Mouse (Mus musculus): ENCODE measurements around the gene Fibp. TPM values are rescaled to one million over a fixed set of nuclear protein-coding genes. Genes with fewer than 3 reads are reported as not detected.
"Not testable (repeated sequence)": the region's sequence is repeated elsewhere in the genome, so short reads cannot be mapped to it uniquely, and the experiment has no call there.

Fibp gene
- total RNA-seq, 4 experiments from 2014 or later, result 95.6 to 139 (median 110) TPM

DNA sequence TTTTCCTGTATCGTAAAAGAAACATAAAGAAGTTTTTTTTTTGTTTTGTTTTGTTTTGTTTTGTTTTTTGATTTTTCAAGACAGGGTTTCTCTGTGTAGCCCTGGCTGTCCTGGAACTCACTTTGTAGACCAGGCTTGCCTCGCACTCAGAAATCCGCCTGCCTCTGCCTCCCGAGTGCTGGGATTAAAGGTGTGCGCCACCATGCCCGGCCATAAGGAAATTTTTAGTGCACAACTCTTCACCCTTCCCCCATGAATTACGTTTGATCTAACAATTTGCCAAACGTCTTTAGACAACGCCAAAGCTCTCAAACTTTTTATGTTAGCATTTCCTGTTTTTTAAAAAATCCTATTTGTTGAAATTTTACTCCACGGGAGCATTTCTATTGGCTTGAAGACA, 29.3 kb downstream of the Fibp start:
- DNase-seq, result not testable (repeated sequence)

DNA sequence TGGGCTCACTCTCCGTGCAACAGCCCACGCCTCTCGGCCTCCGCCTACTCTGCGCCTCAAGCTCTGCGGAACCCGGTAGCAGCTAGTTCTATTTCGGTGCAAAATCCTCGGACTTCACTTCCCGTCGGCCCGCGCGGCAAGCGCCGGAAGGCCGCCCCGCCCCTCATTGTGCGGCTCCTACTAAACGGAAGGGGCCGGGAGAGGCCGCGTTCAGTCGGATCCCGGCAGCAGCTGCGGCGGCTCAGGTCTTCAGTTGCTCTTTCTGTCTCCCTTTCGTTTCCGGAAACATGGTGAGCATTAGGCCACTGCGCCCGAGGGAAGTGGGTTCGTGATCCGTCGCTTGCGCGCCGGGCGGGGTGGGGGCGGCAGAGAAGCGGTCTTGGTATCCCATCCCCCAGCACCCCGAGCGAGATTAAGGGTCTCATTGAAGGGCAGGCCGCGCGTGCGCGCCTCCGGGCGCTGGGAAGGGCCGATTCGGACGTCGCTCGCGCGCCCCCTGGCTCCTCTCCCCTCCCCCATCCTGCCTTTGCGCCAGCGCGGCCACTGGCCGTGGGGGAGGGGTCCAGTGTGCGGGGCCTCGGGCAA, 30.0 kb downstream of the Fibp start, which contains the start of gene Cfl1:
TSS of gene Cfl1 (plus strand) at position 143 of the 585 bp plus-strand sequence.
- peak; percentile 94 for DNase-seq

DNA sequence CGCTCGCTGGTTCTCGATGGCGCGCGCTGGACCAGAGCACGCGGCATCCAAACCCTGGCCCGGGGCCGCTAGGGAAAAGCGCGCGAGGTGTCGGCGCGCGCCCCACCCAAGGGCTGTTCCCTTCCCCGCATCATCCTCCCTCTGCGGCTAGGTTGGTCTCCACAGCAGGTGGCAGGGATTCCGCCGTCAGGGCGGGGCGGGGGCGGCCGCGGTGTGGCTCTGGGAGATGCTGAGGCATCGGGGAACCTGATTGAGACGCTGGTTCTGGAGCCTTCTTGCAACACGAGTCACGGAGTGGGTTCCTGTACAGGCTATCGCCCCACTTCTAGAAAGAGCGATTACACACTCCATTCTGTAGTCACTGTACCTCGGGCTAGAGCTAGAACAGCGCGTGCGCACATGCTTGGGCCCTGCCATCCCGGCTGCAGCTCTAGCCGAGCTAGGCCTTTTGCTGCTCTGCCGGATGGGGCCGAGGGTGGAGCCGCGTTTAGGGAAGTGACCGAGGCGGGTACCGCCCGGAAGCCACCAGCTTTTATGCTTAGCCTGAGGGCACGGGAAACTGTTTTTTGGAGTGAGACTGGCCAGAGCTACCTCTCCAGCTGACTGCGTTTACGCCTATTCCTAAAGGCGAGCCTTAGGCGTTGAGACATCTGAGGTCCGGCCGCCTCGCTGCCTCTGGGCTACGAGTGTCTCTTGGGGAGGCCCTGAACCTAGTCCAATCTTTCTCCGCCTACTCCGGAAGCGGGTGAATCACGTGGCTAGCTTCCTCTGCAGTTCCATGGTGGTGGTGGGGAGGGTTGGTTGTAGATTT, 30.7 kb downstream of the Fibp start:
- DNase-seq, result peak; percentile 85

DNA sequence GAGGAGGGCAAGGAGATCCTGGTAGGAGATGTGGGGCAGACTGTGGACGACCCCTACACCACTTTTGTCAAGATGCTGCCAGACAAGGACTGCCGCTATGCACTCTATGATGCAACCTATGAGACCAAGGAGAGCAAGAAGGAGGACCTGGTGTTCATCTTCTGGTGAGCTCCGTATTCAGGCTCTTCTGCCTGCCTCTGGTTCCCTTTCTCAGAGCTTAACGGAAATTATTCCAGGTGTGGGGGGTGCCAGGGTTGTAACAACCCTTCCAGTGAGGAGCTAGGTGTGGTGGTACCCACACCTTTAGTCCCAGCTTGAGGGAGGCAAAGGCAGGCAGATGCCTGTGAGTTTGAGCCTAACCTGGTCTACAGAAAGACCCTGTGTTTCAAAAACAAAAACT, 32.2 kb downstream of the Fibp start:
- no peak for DNase-seq

DNA sequence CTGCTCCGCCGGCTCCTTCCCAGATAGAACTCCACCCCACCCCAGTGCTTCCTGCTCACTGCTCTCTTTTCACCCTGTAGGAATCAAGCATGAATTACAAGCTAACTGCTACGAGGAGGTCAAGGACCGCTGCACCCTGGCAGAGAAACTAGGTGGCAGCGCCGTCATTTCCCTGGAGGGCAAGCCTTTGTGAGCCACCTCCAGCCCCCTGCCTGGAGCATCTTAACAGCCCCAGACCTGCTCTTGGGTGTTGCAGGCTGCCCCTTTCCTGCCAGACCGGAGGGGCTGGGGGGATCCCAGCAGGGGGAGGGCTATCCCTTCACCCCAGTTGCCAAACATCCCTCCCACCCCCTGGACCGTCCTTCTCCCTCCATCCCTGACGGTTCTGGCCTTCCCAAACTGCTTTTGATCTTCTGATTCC, 32.9 kb downstream of the Fibp start:
- not testable (repeated sequence) for DNase-seq

DNA sequence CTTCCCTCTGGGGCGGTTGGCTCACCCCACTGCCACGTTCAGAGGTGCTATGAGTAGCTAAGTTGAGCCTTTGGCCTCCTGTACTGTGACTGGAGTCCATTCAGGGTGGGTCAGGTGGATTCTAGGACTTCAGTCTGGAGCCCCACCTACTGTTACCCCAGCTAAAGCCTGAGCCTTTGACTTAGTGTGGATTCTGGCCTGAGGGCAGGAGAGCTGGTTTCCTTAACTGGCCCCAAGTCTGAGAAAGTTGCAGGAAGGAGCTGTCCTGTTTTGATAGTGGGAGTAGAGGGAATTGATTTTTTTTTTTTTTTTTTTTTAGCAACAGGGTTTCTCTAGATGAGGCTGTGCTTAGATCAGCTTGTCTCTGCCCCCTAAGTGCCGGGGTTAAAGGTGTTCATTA, 33.9 kb downstream of the Fibp start:
- no peak for DNase-seq

DNA sequence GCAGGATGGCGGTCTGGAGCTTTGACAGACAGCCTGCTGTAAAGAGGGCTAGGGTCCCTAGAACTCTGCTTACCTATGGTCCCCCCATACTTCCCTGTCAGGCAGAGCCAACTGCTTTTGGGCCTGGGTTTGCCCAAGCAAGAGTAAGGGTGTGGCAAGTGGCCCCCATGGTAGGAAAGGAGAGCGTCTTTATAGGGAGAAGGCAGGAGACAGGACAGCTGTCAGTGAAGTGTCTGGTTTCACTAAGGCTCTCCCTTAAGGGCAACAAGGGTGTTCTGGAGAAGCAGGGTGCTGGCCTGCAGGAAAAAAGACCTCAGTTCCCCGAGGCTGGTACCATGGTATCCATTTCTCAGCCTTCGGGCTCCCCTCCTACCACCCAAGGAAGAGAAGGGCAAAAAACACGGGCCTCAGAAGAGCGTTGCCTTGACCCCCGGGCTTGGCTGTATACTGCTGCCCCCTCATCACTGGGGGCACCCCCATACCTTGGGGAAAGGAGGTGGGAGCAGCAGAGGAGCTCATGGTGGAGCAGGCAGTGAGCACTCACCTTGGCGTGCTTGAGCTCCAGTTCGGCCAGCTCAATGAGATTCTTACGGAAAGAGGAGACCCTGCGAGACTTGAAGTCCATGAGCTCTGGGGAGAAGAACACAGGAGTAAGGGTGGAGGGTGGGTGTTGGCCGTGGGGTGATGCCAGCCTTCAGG, 35.1 kb downstream of the Fibp start:
- no peak for DNase-seq

DNA sequence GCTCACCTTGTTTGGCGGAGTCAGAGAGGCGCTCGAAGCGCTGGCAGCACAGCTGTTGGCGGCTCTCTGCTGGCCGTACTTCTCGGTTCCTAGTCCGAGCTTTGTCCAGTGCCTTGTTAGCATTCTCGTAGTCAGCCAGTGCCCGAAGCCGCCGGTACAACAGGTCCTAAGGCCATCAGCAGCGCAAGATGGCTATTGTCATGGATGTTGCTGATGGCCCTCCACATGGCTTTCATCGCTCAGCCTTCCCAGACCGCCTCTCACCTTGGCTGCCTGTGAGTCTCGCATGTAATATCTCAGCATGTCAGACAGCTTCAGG, 35.6 kb downstream of the Fibp start:
- no peak for DNase-seq

DNA sequence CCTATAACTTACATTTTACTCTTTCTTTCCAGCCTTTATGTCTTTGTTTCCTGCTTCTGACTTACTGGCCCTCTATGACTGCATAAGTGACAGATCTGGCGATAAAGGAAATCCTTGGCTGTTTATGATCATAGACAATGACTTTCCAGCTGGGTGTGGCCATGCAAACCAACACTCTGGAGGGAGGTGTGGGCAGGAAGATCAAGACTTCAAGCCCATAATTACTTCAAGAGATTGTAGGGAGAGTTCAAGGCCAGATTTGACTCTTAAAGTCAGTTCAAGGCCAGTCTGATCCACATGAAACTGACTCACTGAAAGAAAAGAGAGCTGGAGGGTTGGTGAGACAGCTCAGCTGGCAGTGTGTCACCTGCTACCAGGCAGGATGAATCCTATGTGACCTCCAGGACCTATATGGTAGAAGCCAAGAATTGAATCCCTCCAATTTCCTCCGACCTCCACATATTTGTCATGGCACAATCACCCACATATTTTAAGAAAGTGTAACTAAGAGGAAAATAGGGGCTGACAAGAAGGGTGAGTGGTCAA, 40.0 kb downstream of the Fibp start:
- no peak for DNase-seq

DNA sequence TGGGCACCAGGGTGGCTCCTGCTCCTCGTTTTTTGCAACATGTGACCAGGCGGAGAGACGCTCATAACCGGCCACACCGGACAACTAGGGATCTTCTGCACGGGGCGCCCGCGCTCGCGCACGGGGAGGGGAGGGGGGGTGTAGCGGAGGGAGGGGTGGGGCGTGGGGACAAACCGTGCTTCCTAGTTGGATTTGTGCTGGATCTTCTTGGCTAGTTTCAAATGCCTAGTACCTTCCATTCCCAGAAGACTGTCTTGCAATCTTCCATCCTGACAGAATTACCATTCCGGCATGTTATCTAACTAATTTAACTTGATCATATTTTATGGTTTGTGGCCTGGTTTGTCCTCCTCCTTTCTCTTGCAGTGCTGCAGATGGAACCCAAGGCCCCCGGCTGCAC, 43.3 kb downstream of the Fibp start, which contains the start of gene 1700020D05Rik:
TSS of gene 1700020D05Rik (minus strand) at position 101 of the 400 bp plus-strand sequence.
- DNase-seq, result no peak

DNA sequence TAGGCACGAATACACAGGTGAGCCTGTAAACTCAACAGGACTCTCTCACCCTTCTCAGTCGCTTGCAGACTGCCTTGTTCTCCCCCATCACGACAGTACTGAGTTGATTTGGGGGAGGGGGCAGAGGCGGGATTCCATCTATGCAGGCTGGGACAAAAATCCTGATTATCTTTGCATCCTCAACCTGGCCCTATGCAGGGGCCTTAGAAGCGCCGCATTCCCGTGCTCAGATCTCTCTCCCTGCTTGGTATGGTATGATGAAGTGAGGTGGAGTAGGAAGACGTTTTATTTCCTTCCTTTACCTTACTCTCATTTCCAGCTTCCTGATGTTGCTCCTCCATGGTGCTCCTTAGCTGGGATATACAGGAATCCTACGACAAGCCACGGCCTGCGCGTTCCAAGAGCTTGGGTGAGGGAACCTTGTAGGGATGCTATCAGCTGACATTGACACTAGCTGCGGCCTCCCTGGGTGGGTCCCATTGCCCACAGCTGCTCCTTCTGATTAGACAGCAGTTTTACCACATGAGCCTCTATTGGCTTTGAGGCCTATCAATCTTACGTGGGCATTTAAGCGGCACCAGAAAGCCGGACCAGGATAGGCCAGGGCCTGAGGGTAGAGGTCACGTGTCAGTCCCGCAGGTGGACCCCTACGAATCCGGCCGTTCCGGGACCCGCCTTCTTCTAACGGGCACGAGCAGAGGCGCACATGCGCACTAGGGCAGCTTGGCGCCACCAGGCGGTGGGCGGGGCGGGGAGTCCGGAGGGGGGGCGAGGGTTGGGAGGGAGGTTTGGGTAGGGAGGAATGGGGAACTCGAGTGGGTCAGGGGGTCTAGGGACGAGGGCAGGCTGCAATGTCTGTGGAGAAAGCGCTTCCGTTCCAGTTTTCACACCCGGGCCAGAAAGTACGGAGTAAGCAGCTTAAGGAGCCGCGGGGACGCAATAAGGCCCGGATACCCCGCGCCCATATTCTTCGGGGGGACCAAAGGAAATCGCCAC, 49.9 kb downstream of the Fibp start, which contains the start of gene Snx32:
TSS of gene Snx32 (minus strand) at position 508 of the 996 bp plus-strand sequence.
- peak; percentile 99 for DNase-seq

DNA sequence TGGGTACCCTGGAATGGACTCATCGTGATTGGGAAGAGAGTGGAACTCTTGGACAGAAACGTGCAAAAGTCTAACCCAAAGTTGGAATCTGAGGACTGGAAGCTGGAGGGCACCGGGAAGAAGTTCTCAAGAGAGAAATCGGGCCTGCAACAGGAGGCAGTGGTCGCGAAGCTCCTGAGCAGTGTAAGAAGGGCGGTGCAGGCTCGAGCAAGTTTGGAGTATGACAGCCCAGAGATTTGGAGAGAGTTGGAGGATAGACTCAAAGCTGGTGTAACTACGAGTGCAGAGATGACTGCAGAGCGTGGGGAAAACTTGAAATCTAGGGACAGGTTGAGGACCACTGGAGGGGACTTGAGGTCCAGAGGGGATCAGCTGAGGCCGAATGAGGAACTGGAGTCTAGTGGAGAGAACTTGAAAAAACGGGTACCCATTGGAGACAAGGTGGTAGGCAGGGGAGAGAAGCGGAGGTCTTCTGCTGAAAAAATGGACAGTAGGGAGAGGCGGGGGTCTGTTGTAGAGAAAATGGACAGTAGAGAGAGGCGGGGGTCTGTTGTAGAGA, 50.7 kb downstream of the Fibp start:
- DNase-seq, result no peak

DNA sequence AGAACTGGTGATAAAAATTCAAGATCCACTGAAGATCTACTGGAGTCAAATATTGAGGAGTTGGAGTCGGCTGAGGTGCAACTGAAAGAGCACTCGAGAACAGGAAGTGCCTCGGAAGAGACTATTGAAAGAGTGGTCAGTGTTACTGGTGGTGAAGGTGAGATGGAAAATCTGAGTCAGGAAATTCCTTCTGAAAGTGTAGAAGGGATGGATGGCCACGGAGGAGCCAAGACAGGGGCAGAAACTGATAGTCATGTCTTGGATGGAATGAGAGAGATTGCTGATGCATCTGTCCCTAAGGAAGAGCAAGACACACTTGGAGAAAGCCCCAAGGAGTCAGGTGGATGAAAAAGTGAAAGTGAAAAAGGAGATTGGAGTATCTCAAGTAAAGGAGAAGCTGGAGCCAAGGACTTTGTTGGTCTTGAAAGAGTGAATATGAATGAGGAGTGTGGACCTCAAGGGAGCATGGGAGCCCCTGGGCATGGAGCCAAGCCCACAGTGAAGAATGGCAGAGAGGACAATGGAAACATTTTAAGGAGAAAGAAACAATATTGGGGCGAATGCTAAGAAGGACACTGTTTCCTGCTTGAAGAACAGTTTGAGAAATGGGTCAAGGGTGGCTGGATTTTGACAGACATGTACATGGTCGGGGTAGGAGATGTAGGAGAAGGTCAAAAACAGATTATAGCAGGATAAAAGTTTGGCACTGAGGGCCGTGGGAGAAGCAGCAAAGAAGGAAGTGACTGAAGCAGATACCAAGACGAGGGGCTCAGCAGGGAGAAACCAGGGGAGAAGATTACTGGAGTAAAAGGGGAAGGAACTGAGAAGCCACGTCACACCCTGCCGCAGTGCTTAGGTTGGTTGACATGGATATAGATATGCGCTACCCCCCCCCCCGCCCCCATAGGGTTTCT, 51.9 kb downstream of the Fibp start:
- no peak for DNase-seq

DNA sequence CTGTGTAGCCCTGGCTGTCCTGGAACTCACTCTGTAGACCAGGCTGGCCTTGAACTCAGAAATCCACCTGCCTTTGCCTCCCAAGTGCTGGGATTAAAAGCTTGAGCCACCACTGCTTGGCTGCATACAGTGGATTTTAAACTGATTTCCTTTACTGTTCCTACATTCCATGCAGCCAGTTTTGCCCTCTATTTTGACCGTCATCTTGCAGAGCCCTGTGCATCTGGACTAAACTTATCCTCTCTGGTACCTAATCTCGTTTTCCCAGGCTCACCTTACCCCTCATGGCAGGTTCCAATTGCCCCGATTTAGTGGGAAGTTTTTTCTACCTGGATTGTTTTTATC, 52.6 kb downstream of the Fibp start:
- no peak for DNase-seq

Other genes with a start within 250 kb of the Fibp start
- 10 to 100 TPM; 23.9 to 35.0 (median 29.7) TPM for gene Pacs1, start 187.5 kb upstream of the Fibp start, total RNA-seq (2022)
- gene Sf3b2, start 165.2 kb upstream of the Fibp start, total RNA-seq (2022), result 100 to 1,000 TPM; 179 to 198 (median 191) TPM
- gene Gal3st3, start 162.3 kb upstream of the Fibp start, total RNA-seq (2022), result under 1 TPM; 0.09 to 0.62 (median 0.30) TPM
- gene Catsper1, start 124.9 kb upstream of the Fibp start, total RNA-seq (2022), result not detected
- 10 to 100 TPM in 2 of 4 experiments, 1 to 10 TPM in 2; 1.2 to 14.6 (median 6.8) TPM for gene Cst6, start 111.0 kb upstream of the Fibp start, total RNA-seq (2022)
- 10 to 100 TPM; 22.2 to 26.7 (median 25.2) TPM for gene Eif1ad, start 93.9 kb upstream of the Fibp start, total RNA-seq (2022)
- gene Banf1, start 93.4 kb upstream of the Fibp start, total RNA-seq (2022), result 100 to 1,000 TPM; 130 to 147 (median 140) TPM
- 100 to 1,000 TPM in 2 of 4 experiments, 10 to 100 TPM in 2; 75.2 to 101 (median 98.6) TPM for gene Sart1, start 71.9 kb upstream of the Fibp start, total RNA-seq (2022)
- gene Tsga10ip, start 58.1 kb upstream of the Fibp start, total RNA-seq (2022), result under 1 TPM in 1 of 4 experiments, not detected in 3; 0.17 TPM
- 100 to 1,000 TPM; 272 to 295 (median 289) TPM for gene Drap1, start 35.6 kb upstream of the Fibp start, total RNA-seq (2022)
- gene AI837181, start 35.5 kb upstream of the Fibp start, total RNA-seq (2022), result 10 to 100 TPM; 52.2 to 59.2 (median 52.8) TPM
- under 1 TPM in 3 of 4 experiments, not detected in 1; 0.22 to 0.86 (median 0.56) TPM for gene Fosl1, start 13.1 kb upstream of the Fibp start, total RNA-seq (2022)
- gene Ccdc85b, start 2.7 kb upstream of the Fibp start, total RNA-seq (2022), result 10 to 100 TPM in 3 of 4 experiments, 1 to 10 TPM in 1; 8.9 to 12.4 (median 11.4) TPM
- 1 to 10 TPM; 1.1 to 2.2 (median 1.6) TPM for gene Ctsw, start 7.9 kb downstream of the Fibp start, total RNA-seq (2022)
- 100 to 1,000 TPM in 2 of 4 experiments, 10 to 100 TPM in 2; 64.9 to 173 (median 105) TPM for gene Efemp2, start 13.3 kb downstream of the Fibp start, total RNA-seq (2022)
- 10 to 100 TPM; 25.8 to 40.4 (median 33.8) TPM for gene Mus81, start 27.8 kb downstream of the Fibp start, total RNA-seq (2022)
- 100 to 1,000 TPM; 711 to 770 (median 737) TPM for gene Cfl1, start 29.8 kb downstream of the Fibp start, total RNA-seq (2022)
- gene 1700020D05Rik, start 43.2 kb downstream of the Fibp start, total RNA-seq (2022), result 10 to 100 TPM in 1 of 4 experiments, 1 to 10 TPM in 3; 2.2 to 10.4 (median 5.4) TPM
- gene Snx32, start 49.9 kb downstream of the Fibp start, total RNA-seq (2022), result 10 to 100 TPM; 13.4 to 35.0 (median 23.9) TPM
- gene Ovol1, start 100.0 kb downstream of the Fibp start, total RNA-seq (2022), result not detected
- 10 to 100 TPM; 10.8 to 15.7 (median 13.1) TPM for gene Ap5b1, start 107.4 kb downstream of the Fibp start, total RNA-seq (2022)
- gene Rnaseh2c, start 141.3 kb downstream of the Fibp start, total RNA-seq (2022), result 100 to 1,000 TPM; 123 to 156 (median 130) TPM
- 10 to 100 TPM; 71.6 to 90.4 (median 76.6) TPM for gene Kat5, start 149.6 kb downstream of the Fibp start, total RNA-seq (2022)
- gene Rela, start 176.9 kb downstream of the Fibp start, total RNA-seq (2022), result 100 to 1,000 TPM in 2 of 4 experiments, 10 to 100 TPM in 2; 90.0 to 114 (median 96.4) TPM
- 10 to 100 TPM; 40.3 to 76.9 (median 57.8) TPM for gene Sipa1, start 203.1 kb downstream of the Fibp start, total RNA-seq (2022)
- gene Map3k11, start 228.1 kb downstream of the Fibp start, total RNA-seq (2022), result 10 to 100 TPM; 40.8 to 53.6 (median 46.3) TPM
- gene Pcnx3, start 228.3 kb downstream of the Fibp start, total RNA-seq (2022), result 100 to 1,000 TPM in 3 of 4 experiments, 10 to 100 TPM in 1; 95.1 to 183 (median 136) TPM
- gene Kcnk7, start 243.8 kb downstream of the Fibp start, total RNA-seq (2022), result not detected

Data from adrenal gland, adult 8-10 months (tissue).